Mouse (Mus musculus) fat pad, adult 2 months (tissue): ENCODE measurements around the gene Sept4.
A peak's percentile ranks its signal among the peaks of the same experiment; 100 is the strongest.

Experiments
- DNase-seq: peaks from one replicate; pipeline ENCODE4 v3.0.0-alpha.2; 2011; ENCODE audit warnings: low read depth, low spot score; ENCODE audit errors: extremely low read depth

The Sept4 gene

GRCm38 (mm10) chr11:87599395-87600089, 30.8 kb downstream of the Sept4 start:
- no peak for DNase-seq

GRCm38 (mm10) chr11:87600322-87600853, 31.7 kb downstream of the Sept4 start:
- DNase-seq, result no peak

GRCm38 (mm10) chr11:87602234-87602633, 33.5 kb downstream of the Sept4 start:
- DNase-seq, result no peak

GRCm38 (mm10) chr11:87603571-87603970, 34.9 kb downstream of the Sept4 start:
- DNase-seq, result no peak

GRCm38 (mm10) chr11:87609264-87609663, 40.6 kb downstream of the Sept4 start:
- DNase-seq, result peak; percentile 88

GRCm38 (mm10) chr11:87611547-87611946, 42.8 kb downstream of the Sept4 start:
- no peak for DNase-seq

- DNase-seq, result peak; percentile 87
Observed at GRCm38 (mm10) chr11:87613972-87614371, 45.3 kb downstream of the Sept4 start.

GRCm38 (mm10) chr11:87615551-87615950, 46.8 kb downstream of the Sept4 start:
- DNase-seq, result no peak

- no peak for DNase-seq
Observed at GRCm38 (mm10) chr11:87615952-87616351, 47.2 kb downstream of the Sept4 start.

- DNase-seq, result no peak
Observed at GRCm38 (mm10) chr11:87616790-87617474, 48.2 kb downstream of the Sept4 start, which contains the start of gene Hsf5. Hsf5 (plus strand) TSS chr11:87617164.

- DNase-seq, result no peak
Observed at GRCm38 (mm10) chr11:87617606-87618005, 48.9 kb downstream of the Sept4 start.

- DNase-seq, result no peak
Observed at GRCm38 (mm10) chr11:87623160-87623559, 54.5 kb downstream of the Sept4 start.

- no peak for DNase-seq
Observed at GRCm38 (mm10) chr11:87629859-87630258, 61.2 kb downstream of the Sept4 start.

GRCm38 (mm10) chr11:87638793-87639192, 70.1 kb downstream of the Sept4 start:
- no peak for DNase-seq

- no peak for DNase-seq
Observed at GRCm38 (mm10) chr11:87639206-87639605, 70.5 kb downstream of the Sept4 start.
